Mouse (Mus musculus) kidney, postnatal 0 days (tissue): ENCODE data around the gene Icos. TPM values are rescaled to one million over a fixed set of nuclear protein-coding genes. Genes with fewer than 3 reads are reported as not detected.

Source experiments
- ATAC-seq: fragments of 200-750 bp; cut with Nextera tagmentation; replicated peaks from 2 replicates; pipeline ENCODE4 v1.8.0; 2017; ENCODE audit warnings: low read depth, moderate number of reproducible peaks, moderate TSS enrichment, moderate library complexity; ENCODE audit not compliant: low FRiP score
- DNase-seq: peaks from one replicate; pipeline ENCODE4 v3.0.0-alpha.2; 2016; ENCODE audit warnings: low spot score
- H3K27ac ChIP-seq: fragments of 300-500 bp; sonication (generic); 2 replicates; pipeline ENCODE4 v1.5.1; 2014; ENCODE audit warnings: mild to moderate bottlenecking
- H3K27me3 ChIP-seq: fragments of 300-500 bp; sonication (generic); 2 replicates; pipeline ENCODE4 v1.6.1; 2014; ENCODE audit warnings: low read length, mixed read lengths; ENCODE audit not compliant: insufficient read depth
- H3K36me3 ChIP-seq: fragments of 300-500 bp; sonication (generic); 2 replicates; pipeline ENCODE4 v1.6.1; 2014; ENCODE audit warnings: low read length, mixed read lengths; ENCODE audit not compliant: insufficient read depth
- H3K4me1 ChIP-seq: fragments of 300-500 bp; sonication (generic); replicated peaks from 2 replicates; pipeline ENCODE4 v1.6.1; 2014; ENCODE audit warnings: antibody characterized with exemption, low read length, mixed read lengths; ENCODE audit not compliant: insufficient read depth
- H3K4me2 ChIP-seq: fragments of 300-500 bp; sonication (generic); 2 replicates; pipeline ENCODE4 v1.6.1; 2014; ENCODE audit warnings: mild to moderate bottlenecking, low read length, moderate library complexity, mixed read lengths
- H3K4me3 ChIP-seq: fragments of 300-500 bp; sonication (generic); replicated peaks from 2 replicates; pipeline ENCODE4 v1.5.1; 2014; ENCODE audit warnings: low read depth, low read length
- H3K9ac ChIP-seq: fragments of 300-500 bp; sonication (generic); 2 replicates; pipeline ENCODE4 v1.6.1; 2014; ENCODE audit warnings: low read depth, low read length
- H3K9me3 ChIP-seq: fragments of 300-500 bp; sonication (generic); replicated peaks from 2 replicates; pipeline ENCODE4 v1.6.1; 2016; ENCODE audit warnings: low read length, inconsistent platforms, mixed read lengths
- CTCF ChIP-seq: IDR thresholded peaks from 2 replicates; pipeline ENCODE4 v1.5.1; 2016; ENCODE audit warnings: antibody characterized with exemption, low read depth, mild to moderate bottlenecking, moderate library complexity
- WGBS: fragments of 180-500 bp; shearing (Covaris S2); extraction: QIAGEN DNeasy Blood & Tissue Kit; methylation state at CpG from one replicate; pipeline ENCODE4 v1.1.7; 2014; 5-methylcytosine and 5-hydroxymethylcytosine counted together
- polyA plus RNA-seq: library from polyadenylated mRNA; unstranded; fragments of >200 nt; fragmentation: Nextera tagmentation; extraction: Ambion mirVana; gene quantifications from 2 replicates; pipeline ENCODE4 v1.2.1, GENCODE M21; 2015

The Icos gene
- polyA plus RNA-seq, 1 experiment from 2014 or later: 0.08 TPM

- Histone ChIP-seq H3K4me2 (no peak overlapping the region), H3K27ac (no peak overlapping the region), H3K4me1 (no peaks in the 10 kb centered on the region), H3K4me3 (no peak overlapping the region), H3K9ac (no peak overlapping the region), H3K27me3 (no peaks in the 10 kb centered on the region), H3K36me3 (no peaks in the 10 kb centered on the region), H3K9me3 (no peaks in the 10 kb centered on the region)
- WGBS: 64% methylated on average over 8 of the region's 8 CpGs
- DNase-seq (no peak), ATAC-seq (no peak)
- no peak for TF ChIP-seq CTCF
Observed at GRCm38 (mm10) chr1:60990305-60990704, 12.6 kb downstream of the Icos start.

- Histone ChIP-seq H3K27me3 (no peaks in the 10 kb centered on the region), H3K36me3 (no peaks in the 10 kb centered on the region), H3K9ac (no peak overlapping the region), H3K27ac (no peak overlapping the region), H3K9me3 (no peaks in the 10 kb centered on the region), H3K4me3 (no peak overlapping the region), H3K4me1 (no peaks in the 10 kb centered on the region), H3K4me2 (no peak overlapping the region)
- no peak for ATAC-seq
- 84% methylated on average over 3 of the region's 3 CpGs for WGBS
- peak; percentile 24; the same call in 1 of the 2 replicates for TF ChIP-seq CTCF
- DNase-seq: peak; percentile 20
Observed at GRCm38 (mm10) chr1:60998008-60998557, 20.4 kb downstream of the Icos start.

GRCm38 (mm10) chr1:60998689-60999088, 21.0 kb downstream of the Icos start:
- WGBS: 52% methylated on average over 2 of the region's 2 CpGs
- DNase-seq: peak; percentile 17

GRCm38 (mm10) chr1:61001786-61002354, 24.1 kb downstream of the Icos start:
- no peaks in the 10 kb centered on the region for H3K36me3 ChIP-seq
- H3K4me1 ChIP-seq: no peaks in the 10 kb centered on the region
- DNase-seq (no peak), ATAC-seq (no peak)
- H3K27me3 ChIP-seq: no peaks in the 10 kb centered on the region
- H3K27ac ChIP-seq: no peak overlapping the region
- no peak overlapping the region for H3K4me3 ChIP-seq
- H3K4me2 ChIP-seq: no peak overlapping the region
- H3K9me3 ChIP-seq: no peaks in the 10 kb centered on the region
- no peak overlapping the region for H3K9ac ChIP-seq
- TF ChIP-seq CTCF: no peak
- WGBS: 71% methylated on average over 7 of the region's 7 CpGs

More at GRCm38 (mm10) chr1:60998689-60999088, 21.0 kb downstream of the Icos start:
- no peak for TF ChIP-seq CTCF
- no peaks in the 10 kb centered on the region for H3K9me3 ChIP-seq
- H3K27ac ChIP-seq: no peak overlapping the region
- no peaks in the 10 kb centered on the region for H3K27me3 ChIP-seq
- H3K4me2 ChIP-seq: no peak overlapping the region
- ATAC-seq: no peak
- no peaks in the 10 kb centered on the region for H3K36me3 ChIP-seq
- H3K9ac ChIP-seq: no peak overlapping the region
- no peaks in the 10 kb centered on the region for H3K4me1 ChIP-seq
- no peak overlapping the region for H3K4me3 ChIP-seq

- H3K4me3 ChIP-seq: no peak overlapping the region
- H3K4me2 ChIP-seq: no peak overlapping the region
- DNase-seq (no peak), ATAC-seq (no peak)
- H3K9me3 ChIP-seq: no peaks in the 10 kb centered on the region
- H3K36me3 ChIP-seq: no peaks in the 10 kb centered on the region
- TF ChIP-seq CTCF: no peak
- 99% methylated on average over 2 of the region's 2 CpGs for WGBS
- no peaks in the 10 kb centered on the region for H3K4me1 ChIP-seq
- no peak overlapping the region for H3K27ac ChIP-seq
- no peaks in the 10 kb centered on the region for H3K27me3 ChIP-seq
- H3K9ac ChIP-seq: no peak overlapping the region
Observed at GRCm38 (mm10) chr1:61006229-61006628, 28.5 kb downstream of the Icos start.

GRCm38 (mm10) chr1:61007516-61007915, 29.8 kb downstream of the Icos start:
- no peaks in the 10 kb centered on the region for H3K4me1 ChIP-seq
- no peaks in the 10 kb centered on the region for H3K9me3 ChIP-seq
- no peak overlapping the region for H3K4me2 ChIP-seq
- H3K27me3 ChIP-seq: no peaks in the 10 kb centered on the region
- H3K4me3 ChIP-seq: no peak overlapping the region
- no peak for ATAC-seq
- no peak overlapping the region for H3K9ac ChIP-seq
- H3K27ac ChIP-seq: no peak overlapping the region
- no peak for TF ChIP-seq CTCF
- H3K36me3 ChIP-seq: no peaks in the 10 kb centered on the region
- DNase-seq: no peak
